Mouse (Mus musculus) CH12.LX (cell line): ENCODE measurements around the gene Acbd6.

ENCODE experiments used
- CTCF ChIP-seq, 2 experiments: IDR thresholded peaks in 1 of 2; conservative IDR thresholded peaks in 1 of 2; 2 replicates each; pipeline ENCODE4 v1.5.1; 2011 to 2012; ENCODE audit warnings: low read depth in 2 of 2, low read length in 2 of 2, improper control_type of control experiment in 1 of 2, inconsistent platforms in 1 of 2, mild to moderate bottlenecking in 1 of 2, moderate library complexity in 1 of 2
- ETS1 ChIP-seq: conservative IDR thresholded peaks from 2 replicates; pipeline ENCODE4 v1.6.1; 2012; ENCODE audit warnings: low read depth, mild to moderate bottlenecking, inconsistent platforms, low read length, improper control_type of control experiment, moderate library complexity
- IRF4 ChIP-seq: IDR thresholded peaks from 2 replicates; pipeline ENCODE4 v1.6.1; 2014; ENCODE audit warnings: low read depth, mild to moderate bottlenecking, inconsistent platforms, low read length, improper control_type of control experiment
- POLR2A ChIP-seq: IDR thresholded peaks from 2 replicates; pipeline ENCODE4 v1.6.1; 2011; ENCODE audit warnings: low read depth, mild to moderate bottlenecking, improper control_type of control experiment, low read length
- POLR2AphosphoS2 ChIP-seq: IDR thresholded peaks from 2 replicates; pipeline ENCODE4 v1.6.1; 2011; ENCODE audit warnings: low read depth, low read length, improper control_type of control experiment
- RCOR1 ChIP-seq: conservative IDR thresholded peaks from 2 replicates; pipeline ENCODE4 v1.6.1; 2012; ENCODE audit warnings: low read depth, mild to moderate bottlenecking, inconsistent platforms, low read length, improper control_type of control experiment
- TCF12 ChIP-seq: IDR thresholded peaks from 2 replicates; pipeline ENCODE4 v1.6.1; 2014; ENCODE audit warnings: low read depth, mild to moderate bottlenecking, inconsistent platforms, low read length, improper control_type of control experiment
- USF1 ChIP-seq: IDR thresholded peaks from 2 replicates; pipeline ENCODE4 v1.6.1; 2014; ENCODE audit warnings: low read depth, mild to moderate bottlenecking, inconsistent platforms, low read length, improper control_type of control experiment

- TF ChIP-seq POLR2AphosphoS2: no peak
- no peak for TF ChIP-seq POLR2A
- no peak for TF ChIP-seq IRF4
- no peak for TF ChIP-seq TCF12
- TF ChIP-seq RCOR1: no peak
- TF ChIP-seq CTCF (conservative IDR thresholded peaks at IDR 0.05 in 1 of 2, IDR thresholded peaks at IDR 0.05 in 1 of 2; ENCODE audit: low read depth in 2 of 2, low read length in 2 of 2): peak; percentile 38 to 68; a peak in 3 of 4 replicates
- TF ChIP-seq ETS1: no peak
- no peak for TF ChIP-seq USF1
These were observed 163.5 kb downstream of the Acbd6 start for GRCm38 (mm10) chr1:155721443-155721842.
